Mouse (Mus musculus): ENCODE measurements around the gene Sel1l3. TPM values are rescaled to one million over a fixed set of nuclear protein-coding genes. Genes with fewer than 3 reads are reported as not detected.
A peak's percentile ranks its signal among the peaks of the same experiment; 100 is the strongest.

Sel1l3 gene
- polyA plus RNA-seq, 1 experiment from 2014 or later, result 1.6 TPM

GRCm38 (mm10) chr5:53212087-53212781, 1.5 kb downstream of the Sel1l3 start:
- H3K4me1 ChIP-seq, result peaks cover 12% of the 10 kb centered on the region
- H3K36me3 ChIP-seq, result no peaks in the 10 kb centered on the region
- no peak overlapping the region for H3K27ac ChIP-seq
- H3K9ac ChIP-seq, result peak overlapping the region; percentile 50; the same call in 1 of the 2 replicates
- H3K27me3 ChIP-seq, result peaks cover 51% of the 10 kb centered on the region
- no peaks in the 10 kb centered on the region for H3K9me3 ChIP-seq
- 19% methylated on average over 20 of the region's 20 CpGs for WGBS
- H3K4me3 ChIP-seq, result peak overlapping the region; percentile 61
- no peak for ATAC-seq (ENCODE audit: insufficient number of reproducible peaks, low FRiP score, low TSS enrichment, low read depth)
- peak overlapping the region; percentile 99 for H3K4me2 ChIP-seq

DNA sequence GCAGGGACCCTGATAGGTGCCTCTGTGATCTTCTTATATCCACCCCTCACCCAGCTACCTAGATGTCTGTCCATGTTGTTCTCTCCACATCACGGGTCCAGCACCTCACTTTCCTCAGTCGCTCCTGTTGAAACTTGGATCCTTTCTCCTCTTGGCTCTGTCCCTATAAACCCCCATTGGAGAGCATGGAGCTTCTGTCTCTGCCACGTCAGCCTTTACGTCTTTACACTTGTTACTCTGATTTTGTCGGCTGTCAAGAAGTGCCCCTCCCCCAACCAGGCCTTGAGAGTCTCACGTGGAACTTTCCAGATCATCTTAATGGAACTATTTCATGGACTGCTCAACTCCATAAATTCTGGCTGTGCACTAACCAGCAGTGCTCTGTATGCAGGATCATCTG, 2.5 kb downstream of the Sel1l3 start:
- Histone ChIP-seq H3K4me3 (no peak overlapping the region), H3K9ac (no peak overlapping the region), H3K9me3 (no peaks in the 10 kb centered on the region), H3K36me3 (no peaks in the 10 kb centered on the region), H3K27ac (no peak overlapping the region), H3K4me1 (peaks cover 12% of the 10 kb centered on the region), H3K4me2 (no peak overlapping the region), H3K27me3 (peaks cover 48% of the 10 kb centered on the region)
- no peak for ATAC-seq (ENCODE audit: insufficient number of reproducible peaks, low FRiP score, low TSS enrichment, low read depth)
- 45% methylated on average over 6 of the region's 6 CpGs for WGBS

- H3K4me1 ChIP-seq, result peaks cover 12% of the 10 kb centered on the region
- H3K9me3 ChIP-seq, result no peaks in the 10 kb centered on the region
- 64% methylated on average over 4 of the region's 4 CpGs for WGBS
- no peak overlapping the region for H3K4me2 ChIP-seq
- no peak overlapping the region for H3K9ac ChIP-seq
- H3K27me3 ChIP-seq, result peaks cover 44% of the 10 kb centered on the region
- no peaks in the 10 kb centered on the region for H3K36me3 ChIP-seq
- H3K4me3 ChIP-seq, result no peak overlapping the region
- no peak overlapping the region for H3K27ac ChIP-seq
- ATAC-seq (ENCODE audit: insufficient number of reproducible peaks, low FRiP score, low TSS enrichment, low read depth), result no peak
Observed at GRCm38 (mm10) chr5:53210481-53210880, 3.2 kb downstream of the Sel1l3 start.

DNA sequence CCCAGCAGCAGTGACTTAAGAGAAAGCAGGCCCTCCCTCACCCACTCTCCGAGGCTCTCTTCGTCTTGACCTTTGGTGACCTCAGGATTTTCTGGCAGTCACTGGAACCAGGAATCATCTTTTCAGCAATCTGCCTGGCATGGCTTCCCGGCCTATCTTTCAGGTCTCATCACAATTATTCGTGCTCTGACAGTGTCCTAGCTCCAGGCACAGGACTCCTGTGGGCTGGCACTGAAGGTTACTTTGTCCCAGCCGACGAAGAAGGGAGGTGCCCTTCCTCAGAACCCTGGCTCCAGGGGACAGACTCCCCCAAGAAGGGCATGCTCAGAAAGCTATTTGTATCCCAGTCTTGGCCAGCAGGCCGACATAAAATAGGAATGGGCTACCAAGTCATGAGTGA, 4.0 kb downstream of the Sel1l3 start:
- Histone ChIP-seq H3K36me3 (no peaks in the 10 kb centered on the region), H3K9ac (no peak overlapping the region), H3K9me3 (no peaks in the 10 kb centered on the region), H3K27me3 (peaks cover 41% of the 10 kb centered on the region), H3K4me2 (no peak overlapping the region), H3K27ac (no peak overlapping the region), H3K4me3 (no peak overlapping the region), H3K4me1 (peaks cover 12% of the 10 kb centered on the region)
- WGBS, result 47% methylated on average over 7 of the region's 7 CpGs
- ATAC-seq (ENCODE audit: insufficient number of reproducible peaks, low FRiP score, low TSS enrichment, low read depth), result no peak

- WGBS, result 86% methylated on average over 1 of the region's 1 CpGs
- peaks cover 31% of the 10 kb centered on the region for H3K27me3 ChIP-seq
Observed at GRCm38 (mm10) chr5:53208731-53209130, 5.0 kb downstream of the Sel1l3 start.

GRCm38 (mm10) chr5:53206575-53206974, 7.2 kb downstream of the Sel1l3 start:
- WGBS, result 66% methylated on average over 5 of the region's 5 CpGs
- Histone ChIP-seq H3K4me1 (no peaks in the 10 kb centered on the region), H3K27me3 (peaks cover 13% of the 10 kb centered on the region), H3K36me3 (no peaks in the 10 kb centered on the region), H3K9me3 (no peaks in the 10 kb centered on the region), H3K27ac (no peak overlapping the region), H3K4me2 (no peak overlapping the region), H3K4me3 (no peak overlapping the region), H3K9ac (no peak overlapping the region)
- no peak for ATAC-seq (ENCODE audit: insufficient number of reproducible peaks, low FRiP score, low TSS enrichment, low read depth)

More at GRCm38 (mm10) chr5:53208731-53209130, 5.0 kb downstream of the Sel1l3 start:
- Histone ChIP-seq H3K4me1 (peaks cover 8% of the 10 kb centered on the region), H3K9me3 (no peaks in the 10 kb centered on the region), H3K4me2 (no peak overlapping the region), H3K36me3 (no peaks in the 10 kb centered on the region), H3K4me3 (no peak overlapping the region), H3K27ac (no peak overlapping the region), H3K9ac (no peak overlapping the region)
- ATAC-seq (ENCODE audit: insufficient number of reproducible peaks, low FRiP score, low TSS enrichment, low read depth), result no peak

DNA sequence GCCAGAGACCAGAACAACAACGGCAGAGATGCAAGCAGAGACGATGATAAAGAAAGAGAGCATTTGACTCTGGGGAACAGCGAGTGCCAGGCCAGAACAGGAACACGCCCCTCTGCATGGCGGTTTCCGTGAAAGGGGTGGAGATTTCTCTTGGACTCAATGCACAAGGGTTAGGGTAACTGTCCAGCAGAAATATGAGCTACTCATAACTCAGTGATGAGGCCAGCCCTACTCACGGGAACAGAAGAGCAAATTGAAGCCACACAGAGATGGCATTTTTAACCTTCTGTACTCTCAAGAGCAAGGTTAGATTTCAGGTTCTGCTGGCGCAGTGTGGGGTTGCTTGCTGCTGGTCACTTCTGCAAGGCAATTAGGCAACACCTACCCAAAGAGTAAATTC, 11.0 kb downstream of the Sel1l3 start:
- ATAC-seq (ENCODE audit: insufficient number of reproducible peaks, low FRiP score, low TSS enrichment, low read depth), result no peak

DNA sequence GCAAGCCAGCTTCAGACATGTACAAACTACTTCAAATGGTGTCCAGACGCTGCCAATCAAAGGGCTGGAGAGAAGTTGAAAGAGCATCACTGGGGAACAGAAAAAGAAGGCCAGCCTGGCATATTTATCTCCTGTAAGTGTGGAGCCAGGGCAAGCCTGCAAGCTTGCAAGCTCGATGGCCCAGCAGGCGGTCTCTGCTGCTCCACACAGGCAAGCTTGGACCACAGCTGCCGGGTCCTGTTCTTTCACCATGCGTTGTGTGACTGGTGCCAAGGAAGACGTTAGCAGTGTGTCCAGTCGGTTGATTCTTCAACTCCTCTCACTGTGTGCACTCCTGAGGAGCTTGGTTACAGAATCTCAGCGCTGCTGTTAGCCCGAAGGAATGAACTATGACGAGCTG, 12.9 kb downstream of the Sel1l3 start:
- no peak overlapping the region for H3K4me3 ChIP-seq
- no peaks in the 10 kb centered on the region for H3K4me1 ChIP-seq
- no peak overlapping the region for H3K4me2 ChIP-seq
- WGBS, result 83% methylated on average over 10 of the region's 10 CpGs
- no peak overlapping the region for H3K27ac ChIP-seq
- no peaks in the 10 kb centered on the region for H3K9me3 ChIP-seq
- H3K36me3 ChIP-seq, result no peaks in the 10 kb centered on the region
- no peaks in the 10 kb centered on the region for H3K27me3 ChIP-seq
- no peak overlapping the region for H3K9ac ChIP-seq
- ATAC-seq (ENCODE audit: insufficient number of reproducible peaks, low FRiP score, low TSS enrichment, low read depth), result no peak

More for the DNA sequence above, 11.0 kb downstream of the Sel1l3 start:
- no peaks in the 10 kb centered on the region for H3K27me3 ChIP-seq
- H3K4me3 ChIP-seq, result no peak overlapping the region
- no peak overlapping the region for H3K9ac ChIP-seq
- H3K9me3 ChIP-seq, result no peaks in the 10 kb centered on the region
- no peaks in the 10 kb centered on the region for H3K36me3 ChIP-seq
- H3K27ac ChIP-seq, result no peak overlapping the region
- H3K4me1 ChIP-seq, result no peaks in the 10 kb centered on the region
- 69% methylated on average over 8 of the region's 8 CpGs for WGBS
- H3K4me2 ChIP-seq, result no peak overlapping the region

DNA sequence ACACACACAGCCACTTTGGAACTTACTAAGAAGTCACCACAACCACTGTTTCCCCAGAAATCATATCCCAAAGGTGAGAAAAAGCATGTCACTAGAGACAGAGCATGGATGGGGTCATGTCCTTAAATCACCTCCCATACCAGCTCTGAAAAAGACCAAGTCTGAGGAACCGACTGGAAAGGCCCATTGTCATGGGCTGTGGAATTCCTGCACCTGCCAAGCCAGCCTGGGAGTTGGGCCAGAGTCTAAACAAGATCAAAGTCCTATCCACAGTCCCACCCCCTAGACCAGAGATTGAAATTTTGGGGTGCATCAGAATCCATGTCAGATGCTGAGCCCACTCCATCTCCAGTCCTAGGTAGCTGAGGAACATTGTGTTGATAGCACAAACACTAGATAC, 15.3 kb downstream of the Sel1l3 start:
- H3K27ac ChIP-seq, result no peak overlapping the region
- no peak overlapping the region for H3K9ac ChIP-seq
- WGBS, result 43% methylated on average over 1 of the region's 1 CpGs
- no peaks in the 10 kb centered on the region for H3K4me1 ChIP-seq
- H3K4me3 ChIP-seq, result no peak overlapping the region
- H3K4me2 ChIP-seq, result no peak overlapping the region
- H3K36me3 ChIP-seq, result no peaks in the 10 kb centered on the region
- H3K27me3 ChIP-seq, result no peaks in the 10 kb centered on the region
- H3K9me3 ChIP-seq, result no peaks in the 10 kb centered on the region
- ATAC-seq (ENCODE audit: insufficient number of reproducible peaks, low FRiP score, low TSS enrichment, low read depth), result no peak

DNA sequence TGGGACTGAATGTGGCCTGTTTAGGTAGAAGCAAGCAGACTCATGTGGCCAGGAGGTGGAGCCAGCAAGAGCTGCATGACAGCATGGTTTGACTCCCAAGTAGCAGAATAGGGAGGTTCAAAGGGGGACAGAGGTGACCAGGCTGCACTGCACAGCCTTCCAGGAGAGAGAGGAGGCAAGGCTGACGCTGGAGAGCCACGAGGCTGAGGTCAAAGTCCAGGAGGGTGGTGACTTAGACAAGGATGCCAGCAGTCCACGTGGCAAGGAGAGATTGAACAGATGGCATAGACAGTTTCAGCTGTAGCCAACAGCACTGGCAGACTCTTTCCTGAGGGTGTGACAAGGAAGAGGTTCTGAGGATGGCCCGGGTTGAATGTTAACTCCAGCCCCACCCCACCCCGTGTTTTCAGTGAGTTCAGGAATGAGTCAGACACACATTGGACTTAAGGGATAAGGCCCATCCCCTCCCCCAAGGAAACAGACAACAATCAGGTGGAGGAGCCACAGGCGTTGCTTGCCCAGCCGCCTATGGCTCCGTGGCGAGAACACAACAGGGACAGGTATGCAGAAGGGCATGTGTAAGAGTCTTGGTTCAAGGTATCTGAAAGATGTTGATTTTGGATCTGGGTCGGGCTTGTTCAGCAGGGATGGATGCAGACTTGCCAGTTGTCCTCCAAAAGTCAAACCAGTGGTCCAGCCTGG, 17.2 kb downstream of the Sel1l3 start:
- ATAC-seq (ENCODE audit: insufficient number of reproducible peaks, low FRiP score, low TSS enrichment, low read depth), result no peak
- Histone ChIP-seq H3K27ac (no peak overlapping the region), H3K4me1 (no peaks in the 10 kb centered on the region), H3K9me3 (no peaks in the 10 kb centered on the region), H3K36me3 (no peaks in the 10 kb centered on the region), H3K27me3 (no peaks in the 10 kb centered on the region), H3K4me2 (no peak overlapping the region), H3K9ac (no peak overlapping the region), H3K4me3 (no peak overlapping the region)
- 66% methylated on average over 10 of the region's 10 CpGs for WGBS

GRCm38 (mm10) chr5:53194841-53195240, 18.9 kb downstream of the Sel1l3 start:
- no peaks in the 10 kb centered on the region for H3K4me1 ChIP-seq
- 85% methylated on average over 3 of the region's 3 CpGs for WGBS
- no peak overlapping the region for H3K27ac ChIP-seq
- no peaks in the 10 kb centered on the region for H3K9me3 ChIP-seq
- no peak overlapping the region for H3K4me3 ChIP-seq
- no peaks in the 10 kb centered on the region for H3K27me3 ChIP-seq
- no peak overlapping the region for H3K9ac ChIP-seq
- H3K4me2 ChIP-seq, result no peak overlapping the region
- ATAC-seq (ENCODE audit: insufficient number of reproducible peaks, low FRiP score, low TSS enrichment, low read depth), result no peak
- H3K36me3 ChIP-seq, result no peaks in the 10 kb centered on the region

DNA sequence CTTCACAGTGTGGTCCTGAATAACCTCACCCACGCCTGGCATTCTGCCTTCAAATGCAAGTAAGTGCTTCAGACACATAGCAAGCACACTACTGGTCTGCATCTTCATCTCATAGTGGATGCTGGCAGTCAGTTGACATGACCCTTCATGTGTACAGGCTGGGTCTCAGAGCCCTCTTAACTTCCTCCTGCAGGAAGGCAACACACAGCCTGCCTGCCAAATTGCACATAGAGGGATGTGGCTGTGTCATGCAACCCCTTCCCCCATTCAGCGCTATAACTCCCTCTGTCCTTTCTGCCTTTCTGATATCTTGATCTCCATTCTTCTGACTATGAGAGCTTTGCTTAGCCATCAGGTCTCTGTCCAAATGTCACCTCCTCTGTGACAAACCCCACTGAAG, 19.3 kb downstream of the Sel1l3 start:
- no peak for ATAC-seq (ENCODE audit: insufficient number of reproducible peaks, low FRiP score, low TSS enrichment, low read depth)
- WGBS, result 85% methylated on average over 2 of the region's 2 CpGs
- no peak overlapping the region for H3K4me3 ChIP-seq

More for the DNA sequence above, 19.3 kb downstream of the Sel1l3 start:
- H3K9me3 ChIP-seq, result no peaks in the 10 kb centered on the region
- H3K9ac ChIP-seq, result no peak overlapping the region
- no peaks in the 10 kb centered on the region for H3K4me1 ChIP-seq
- no peaks in the 10 kb centered on the region for H3K27me3 ChIP-seq
- no peak overlapping the region for H3K4me2 ChIP-seq
- H3K36me3 ChIP-seq, result no peaks in the 10 kb centered on the region
- H3K27ac ChIP-seq, result no peak overlapping the region

All from limb, embryonic 15.5 days (tissue).